ENCODE assay signal across 9 mouse cellular contexts in genomic region chr4:123283675-123284064, GRCm38 (mm10). TPM values are rescaled to one million over a fixed set of nuclear protein-coding genes. Genes with fewer than 3 reads are reported as not detected.
DNase-seq lines count a peak whose midpoint lies in the region; ATAC-seq and TF ChIP-seq lines count a peak whose summit lies in the region.
"Not testable (repeated sequence)": the region's sequence is repeated elsewhere in the genome, so short reads cannot be mapped to it uniquely, and the experiment has no call there.
"Had no signal": no experiment of that assay in that cellular context is flagged by ENCODE, and none has a peak within 500 bp of the region (broad histone marks: within the 10 kb centered on the region; RNA-seq: fewer than 3 reads in every experiment).

No protein-coding gene starts in this region.

- peaks cover 50% of the 10 kb centered on the region for H3K36me3 ChIP-seq in E14TG2a.4 (ENCODE audit: insufficient read depth, low read length)
- peaks cover 24% of the 10 kb centered on the region for H3K36me3 ChIP-seq in forebrain, embryonic 12.5 days (replicated peaks)
- peaks cover 16% of the 10 kb centered on the region for H3K36me3 ChIP-seq in heart, embryonic 16.5 days (ENCODE audit: control insufficient read depth, insufficient read depth)
- H3K36me3 ChIP-seq in kidney, embryonic 15.5 days = peaks cover 25% of the 10 kb centered on the region

- ATAC-seq in forebrain, embryonic 12.5 days (ENCODE audit: low FRiP score); heart, embryonic 16.5 days (replicated peaks; ENCODE audit: extremely low read depth, insufficient read depth, low FRiP score); kidney, embryonic 15.5 days (replicated peaks; ENCODE audit: low FRiP score): not testable (repeated sequence)

- peak overlapping the region; percentile 57 for H3K9ac ChIP-seq in forebrain, embryonic 12.5 days
- peak overlapping the region; percentile 72 for H3K9ac ChIP-seq in heart, embryonic 16.5 days (ENCODE audit: low read length)
- peak overlapping the region; percentile 53 for H3K9ac ChIP-seq in kidney, embryonic 15.5 days

- peak overlapping the region; percentile 85 for H3K4me3 ChIP-seq in E14TG2a.4 (replicated peaks; ENCODE audit: low read length)
- H3K4me3 ChIP-seq in forebrain, embryonic 12.5 days (replicated peaks) = peak overlapping the region; percentile 54
- peak overlapping the region; percentile 62 for H3K4me3 ChIP-seq in heart, embryonic 16.5 days (ENCODE audit: low read length)
- peak overlapping the region; percentile 59 for H3K4me3 ChIP-seq in kidney, embryonic 15.5 days (replicated peaks)
- H3K4me3 ChIP-seq in lung, adult 2 months (replicated peaks; ENCODE audit: extremely low read depth, low read depth, low read length) = peak overlapping the region; percentile 63

- H3K27ac ChIP-seq in forebrain, embryonic 12.5 days = not testable (repeated sequence)
- peak overlapping the region; percentile 90 for H3K27ac ChIP-seq in heart, embryonic 16.5 days (ENCODE audit: low read length)
- 0 out of 2 replicates have a peak overlapping the region, but pooled peaks have one; percentile 45 for H3K27ac ChIP-seq in kidney, embryonic 15.5 days

- WGBS in forebrain, embryonic 12.5 days = under 1% methylated on average over 14 of the region's 15 CpGs
- WGBS in heart, embryonic 16.5 days = under 1% methylated on average over 12 of the region's 15 CpGs
- WGBS in kidney, embryonic 15.5 days = under 1% methylated on average over 15 of the region's 15 CpGs
- 1% methylated on average over 15 of the region's 15 CpGs for WGBS in lung, adult 2 months

- not testable (repeated sequence) for H3K9me3 ChIP-seq in E14TG2a.4 (ENCODE audit: low read length); forebrain, embryonic 12.5 days; heart, embryonic 16.5 days (replicated peaks; ENCODE audit: control insufficient read depth, low read length); kidney, embryonic 15.5 days (replicated peaks)

- not testable (repeated sequence) for H3K27me3 ChIP-seq in E14TG2a.4 (ENCODE audit: insufficient read depth, low read length); forebrain, embryonic 12.5 days; heart, embryonic 16.5 days (ENCODE audit: control insufficient read depth, insufficient read depth, low read length); kidney, embryonic 15.5 days

- DNase-seq in brain, embryonic 14.5 days (ENCODE audit: low read depth) = peak; percentile 23
- DNase-seq in lung, adult 2 months = peak; percentile 25
- peak; percentile 43 for DNase-seq in neural tube, embryonic 10.5 days (ENCODE audit: extremely low spot score, low spot score)
- DNase-seq in thymus, postnatal 14 days = peak; percentile 18

- peak overlapping the region; percentile 69 for H3K4me2 ChIP-seq in forebrain, embryonic 12.5 days
- peak overlapping the region; percentile 65 for H3K4me2 ChIP-seq in heart, embryonic 16.5 days (ENCODE audit: low read depth, low read length)
- peak overlapping the region; percentile 80 for H3K4me2 ChIP-seq in kidney, embryonic 15.5 days

- not testable (repeated sequence) for TF ChIP-seq CTCF in E14TG2a.4 (conservative IDR thresholded peaks at IDR 0.05; ENCODE audit: low read length); brain, embryonic 14.5 days (IDR thresholded peaks at IDR 0.05; ENCODE audit: borderline replicate concordance, extremely low read depth, insufficient read depth, insufficient read length); lung, adult 2 months (IDR thresholded peaks at IDR 0.05; ENCODE audit: insufficient read depth, low read length)

- H3K4me1 ChIP-seq in E14TG2a.4 (replicated peaks; ENCODE audit: low read depth, low read length) = peaks cover 64% of the 10 kb centered on the region
- peaks cover 25% of the 10 kb centered on the region for H3K4me1 ChIP-seq in forebrain, embryonic 12.5 days
- H3K4me1 ChIP-seq in heart, embryonic 16.5 days (ENCODE audit: control insufficient read depth, insufficient read depth, low read length) = peaks cover 29% of the 10 kb centered on the region
- H3K4me1 ChIP-seq in kidney, embryonic 15.5 days = peaks cover 36% of the 10 kb centered on the region
- not testable (repeated sequence) for H3K4me1 ChIP-seq in lung, adult 2 months (ENCODE audit: control insufficient read depth, insufficient read depth, low read length)

- not testable (repeated sequence) for TF ChIP-seq POLR2A in brain, embryonic 14.5 days (IDR thresholded peaks at IDR 0.05; ENCODE audit: borderline replicate concordance, extremely low read depth, insufficient read depth, insufficient read length, poor library complexity, severe bottlenecking); lung, adult 2 months (IDR thresholded peaks at IDR 0.05; ENCODE audit: borderline replicate concordance, extremely low read depth, low read depth, low read length)

RNA-seq across cellular contexts. Expression of gene Pabpc4, which starts 21.5 kb away (rescaled TPM):
- polyA plus RNA-seq in brain, embryonic 14.5 days (2012; rRNA removed) = 79.9 and 85.0 TPM in 2 replicates
- 35.5 and 36.0 TPM in 2 replicates for polyA plus RNA-seq in forebrain, embryonic 12.5 days (2016; fragmentation: Nextera tagmentation; extraction: Ambion mirVana)
- polyA plus RNA-seq in heart, embryonic 16.5 days (2015; fragmentation: Nextera tagmentation; extraction: Ambion mirVana) = 55.0 and 60.5 TPM in 2 replicates
- polyA plus RNA-seq in kidney, embryonic 15.5 days (2015; fragmentation: Nextera tagmentation; extraction: Ambion mirVana) = 45.3 and 47.4 TPM in 2 replicates
- 60.3 and 65.4 TPM in 2 replicates for polyA plus RNA-seq in lung, adult 2 months (2012; rRNA removed)

RNA-seq across cellular contexts. Expression of gene Oxct2a, which starts 39.8 kb away (rescaled TPM):
- 0.04 and 0.09 TPM in 2 replicates for polyA plus RNA-seq in brain, embryonic 14.5 days (2012; rRNA removed)
- not detected in 2 replicates for polyA plus RNA-seq in forebrain, embryonic 12.5 days (2016; fragmentation: Nextera tagmentation; extraction: Ambion mirVana)
- not detected in 2 replicates for polyA plus RNA-seq in heart, embryonic 16.5 days (2015; fragmentation: Nextera tagmentation; extraction: Ambion mirVana)
- polyA plus RNA-seq in kidney, embryonic 15.5 days (2015; fragmentation: Nextera tagmentation; extraction: Ambion mirVana) = not detected in 2 replicates
- not detected in 2 replicates for polyA plus RNA-seq in lung, adult 2 months (2012; rRNA removed)
- polyA plus RNA-seq: thymus, postnatal 0 days had no signal

RNA-seq across cellular contexts. Expression of gene Heyl, which starts 50.3 kb away (rescaled TPM):
- polyA plus RNA-seq in brain, embryonic 14.5 days (2012; rRNA removed) = 3.4 and 7.5 TPM in 2 replicates
- 5.1 and 5.9 TPM in 2 replicates for polyA plus RNA-seq in forebrain, embryonic 12.5 days (2016; fragmentation: Nextera tagmentation; extraction: Ambion mirVana)
- 13.2 and 13.9 TPM in 2 replicates for polyA plus RNA-seq in heart, embryonic 16.5 days (2015; fragmentation: Nextera tagmentation; extraction: Ambion mirVana)
- 44.2 and 47.7 TPM in 2 replicates for polyA plus RNA-seq in kidney, embryonic 15.5 days (2015; fragmentation: Nextera tagmentation; extraction: Ambion mirVana)
- polyA plus RNA-seq in lung, adult 2 months (2012; rRNA removed) = 17.9 and 18.0 TPM in 2 replicates

RNA-seq across cellular contexts. Expression of gene Bmp8a, which starts 59.4 kb away (rescaled TPM):
- polyA plus RNA-seq in brain, embryonic 14.5 days (2012; rRNA removed) = 0.15 and 0.25 TPM in 2 replicates
- polyA plus RNA-seq in forebrain, embryonic 12.5 days (2016; fragmentation: Nextera tagmentation; extraction: Ambion mirVana) = 0.29 TPM in 1 of 2 replicates, not detected in the other
- polyA plus RNA-seq in heart, embryonic 16.5 days (2015; fragmentation: Nextera tagmentation; extraction: Ambion mirVana) = 0.09 and 0.20 TPM in 2 replicates
- polyA plus RNA-seq in kidney, embryonic 15.5 days (2015; fragmentation: Nextera tagmentation; extraction: Ambion mirVana) = 0.19 and 0.90 TPM in 2 replicates
- polyA plus RNA-seq in lung, adult 2 months (2012; rRNA removed) = 0.27 and 0.55 TPM in 2 replicates
